Mouse (Mus musculus): ENCODE measurements at regions not wholly inside any gene's neighbourhood (a gene's known extent, or its start where the extent isn't known, plus 50 kb on each side); places are given as distances from the start of the nearest gene placed in this dataset.

DNA sequence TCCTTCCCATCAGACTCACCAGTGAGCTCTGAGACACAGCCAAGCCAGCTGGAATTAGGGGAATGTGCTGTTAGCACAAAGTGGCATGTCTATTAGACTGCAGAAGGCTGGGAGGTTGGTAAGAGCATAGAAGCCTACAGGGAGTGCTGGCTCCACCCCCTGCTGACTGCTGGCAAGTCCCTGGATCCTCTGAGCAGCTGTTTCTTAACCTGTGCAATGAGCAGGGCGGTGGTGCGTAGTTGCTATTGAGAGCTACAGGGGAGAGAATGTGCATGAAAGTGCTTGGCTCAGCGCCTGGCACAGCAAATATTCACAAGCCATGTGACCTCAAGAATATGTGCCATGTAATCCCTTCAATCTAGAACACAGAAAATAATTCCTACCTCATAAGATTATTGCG, 173.5 kb upstream of the Cdyl start:
- Histone ChIP-seq H3K36me3 (ENCODE audit: control insufficient read depth, insufficient read depth, low read length) (no peaks in the 10 kb centered on the region), H3K4me3 (ENCODE audit: insufficient read depth, low read depth, low read length) (no peak overlapping the region), H3K9ac (ENCODE audit: low read depth, low read length) (no peak overlapping the region), H3K79me2 (ENCODE audit: control insufficient read depth, insufficient read depth, low read length) (no peaks in the 10 kb centered on the region), H3K27me3 (ENCODE audit: control insufficient read depth, insufficient read depth, low read length) (no peaks in the 10 kb centered on the region), H3K27ac (replicated peaks; ENCODE audit: insufficient read depth, low read depth, low read length) (no peak overlapping the region), H3K4me1 (ENCODE audit: control insufficient read depth, insufficient read depth, low read length) (no peaks in the 10 kb centered on the region)
- 60% methylated on average over 4 of the region's 4 CpGs for WGBS
- TF ChIP-seq POLR2A (IDR thresholded peaks at IDR 0.05; ENCODE audit: extremely low read depth, insufficient read depth, low read length): no peak
- TF ChIP-seq CTCF (IDR thresholded peaks at IDR 0.05; ENCODE audit: low read depth, low read length): no peak
- peak; percentile 16 for DNase-seq (ENCODE audit: extremely low read depth, low read depth, low spot score)

DNA sequence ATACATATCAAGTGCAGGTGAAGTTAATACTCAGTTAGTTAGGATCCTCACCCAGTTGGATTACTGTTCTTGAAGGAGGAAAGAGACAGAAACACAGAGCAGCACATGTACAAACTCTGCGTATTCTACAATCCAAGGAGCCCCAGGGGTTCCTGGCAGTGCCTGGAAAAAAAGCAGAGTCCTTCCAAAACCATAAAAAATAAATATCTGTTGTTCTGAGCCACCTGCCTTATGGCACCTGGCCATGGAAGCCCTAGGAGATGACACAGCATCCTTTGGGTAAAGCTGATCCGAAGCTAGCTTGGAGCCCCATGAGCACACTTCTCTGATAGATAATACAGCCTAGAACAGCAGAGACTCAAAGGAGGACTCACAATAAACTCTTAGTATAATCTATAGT, 159.9 kb upstream of the Cdyl start:
- Histone ChIP-seq H3K27ac (replicated peaks; ENCODE audit: insufficient read depth, low read depth, low read length) (no peak overlapping the region), H3K4me3 (ENCODE audit: insufficient read depth, low read depth, low read length) (no peak overlapping the region), H3K4me1 (ENCODE audit: control insufficient read depth, insufficient read depth, low read length) (peaks cover 3% of the 10 kb centered on the region; the same call in 1 of the 2 replicates), H3K27me3 (ENCODE audit: control insufficient read depth, insufficient read depth, low read length) (peaks cover 4% of the 10 kb centered on the region), H3K36me3 (ENCODE audit: control insufficient read depth, insufficient read depth, low read length) (no peaks in the 10 kb centered on the region), H3K79me2 (ENCODE audit: control insufficient read depth, insufficient read depth, low read length) (no peaks in the 10 kb centered on the region), H3K9ac (ENCODE audit: low read depth, low read length) (no peak overlapping the region)
- DNase-seq (ENCODE audit: extremely low read depth, low read depth, low spot score): no peak
- TF ChIP-seq CTCF (IDR thresholded peaks at IDR 0.05; ENCODE audit: low read depth, low read length): no peak
- no peak for TF ChIP-seq POLR2A (IDR thresholded peaks at IDR 0.05; ENCODE audit: extremely low read depth, insufficient read depth, low read length)
- 95% methylated on average over 2 of the region's 2 CpGs for WGBS

DNA sequence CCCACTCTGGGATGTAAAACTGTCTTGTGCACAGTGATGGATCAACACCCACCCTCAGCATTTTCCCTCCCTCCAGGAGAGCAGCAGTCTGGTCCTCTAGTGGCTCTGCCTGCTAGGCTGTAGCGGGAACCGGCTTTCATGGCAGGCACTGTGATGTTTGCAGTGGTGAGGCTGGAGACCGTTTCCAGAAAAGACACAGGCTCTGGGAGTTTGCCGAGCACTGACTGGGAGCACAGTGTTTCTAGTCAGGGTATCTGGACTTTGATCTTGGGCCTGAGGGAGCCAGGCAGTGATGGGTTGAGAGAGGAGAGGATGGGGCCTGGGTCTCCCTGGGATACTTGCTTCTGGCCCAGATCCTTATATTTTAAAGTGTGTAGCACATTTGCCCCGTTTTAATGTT, 158.7 kb upstream of the Cdyl start:
- Histone ChIP-seq H3K27ac (replicated peaks; ENCODE audit: insufficient read depth, low read depth, low read length) (no peak overlapping the region), H3K4me1 (ENCODE audit: control insufficient read depth, insufficient read depth, low read length) (peaks cover 3% of the 10 kb centered on the region; the same call in 1 of the 2 replicates), H3K36me3 (ENCODE audit: control insufficient read depth, insufficient read depth, low read length) (no peaks in the 10 kb centered on the region), H3K27me3 (ENCODE audit: control insufficient read depth, insufficient read depth, low read length) (peaks cover 4% of the 10 kb centered on the region), H3K9ac (ENCODE audit: low read depth, low read length) (no peak overlapping the region), H3K79me2 (ENCODE audit: control insufficient read depth, insufficient read depth, low read length) (no peaks in the 10 kb centered on the region), H3K4me3 (ENCODE audit: insufficient read depth, low read depth, low read length) (no peak overlapping the region)
- no peak for TF ChIP-seq POLR2A (IDR thresholded peaks at IDR 0.05; ENCODE audit: extremely low read depth, insufficient read depth, low read length)
- TF ChIP-seq CTCF (IDR thresholded peaks at IDR 0.05; ENCODE audit: low read depth, low read length): no peak
- 61% methylated on average over 5 of the region's 5 CpGs for WGBS
- DNase-seq (ENCODE audit: extremely low read depth, low read depth, low spot score): no peak

DNA sequence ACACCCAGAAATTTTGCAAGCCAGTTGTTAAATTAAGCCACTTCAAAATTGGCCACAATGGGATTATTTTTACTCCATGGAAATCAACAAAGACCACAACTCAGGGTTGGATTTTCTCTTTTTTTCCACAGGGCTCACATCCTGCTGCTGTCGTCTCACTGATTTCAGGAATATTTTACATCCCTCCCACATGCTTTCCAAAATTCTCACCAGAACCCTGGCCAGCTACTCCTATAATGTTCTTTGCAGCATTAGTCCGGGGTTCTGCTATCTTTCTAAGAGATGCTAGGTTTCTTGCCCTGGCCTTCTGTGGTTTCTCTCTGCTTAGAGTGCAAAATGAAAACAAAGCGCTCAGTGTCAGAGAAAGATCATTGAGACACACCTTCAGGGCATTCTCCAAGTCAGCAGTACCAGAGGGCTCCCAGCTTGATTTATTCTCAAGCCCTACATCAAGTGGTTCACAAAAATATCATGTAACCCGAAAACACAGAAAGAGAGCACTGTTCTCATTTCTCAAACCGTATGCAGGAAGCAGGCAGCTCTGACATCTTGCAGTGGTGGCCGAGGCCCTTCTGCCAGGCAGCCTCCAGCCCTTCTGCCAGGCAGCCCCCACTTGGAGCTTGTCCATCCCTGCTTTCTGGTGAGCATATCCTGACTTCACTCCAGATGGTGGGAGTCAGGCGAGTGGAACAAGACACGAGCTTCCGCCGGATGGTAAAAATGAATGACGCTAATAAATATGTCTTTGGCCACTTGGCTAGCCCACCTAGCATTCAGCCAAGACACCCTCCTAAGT, 158.1 kb upstream of the Cdyl start:
- Histone ChIP-seq H3K27me3 (ENCODE audit: control insufficient read depth, insufficient read depth, low read length) (peaks cover 4% of the 10 kb centered on the region), H3K27ac (replicated peaks; ENCODE audit: insufficient read depth, low read depth, low read length) (no peak overlapping the region), H3K4me1 (ENCODE audit: control insufficient read depth, insufficient read depth, low read length) (peaks cover 3% of the 10 kb centered on the region; the same call in 1 of the 2 replicates), H3K36me3 (ENCODE audit: control insufficient read depth, insufficient read depth, low read length) (no peaks in the 10 kb centered on the region), H3K9ac (ENCODE audit: low read depth, low read length) (no peak overlapping the region), H3K79me2 (ENCODE audit: control insufficient read depth, insufficient read depth, low read length) (no peaks in the 10 kb centered on the region), H3K4me3 (ENCODE audit: insufficient read depth, low read depth, low read length) (no peak overlapping the region)
- 84% methylated on average over 11 of the region's 11 CpGs for WGBS
- no peak for DNase-seq (ENCODE audit: extremely low read depth, low read depth, low spot score)
- TF ChIP-seq POLR2A (IDR thresholded peaks at IDR 0.05; ENCODE audit: extremely low read depth, insufficient read depth, low read length) (no peak), CTCF (IDR thresholded peaks at IDR 0.05; ENCODE audit: low read depth, low read length) (no peak)

DNA sequence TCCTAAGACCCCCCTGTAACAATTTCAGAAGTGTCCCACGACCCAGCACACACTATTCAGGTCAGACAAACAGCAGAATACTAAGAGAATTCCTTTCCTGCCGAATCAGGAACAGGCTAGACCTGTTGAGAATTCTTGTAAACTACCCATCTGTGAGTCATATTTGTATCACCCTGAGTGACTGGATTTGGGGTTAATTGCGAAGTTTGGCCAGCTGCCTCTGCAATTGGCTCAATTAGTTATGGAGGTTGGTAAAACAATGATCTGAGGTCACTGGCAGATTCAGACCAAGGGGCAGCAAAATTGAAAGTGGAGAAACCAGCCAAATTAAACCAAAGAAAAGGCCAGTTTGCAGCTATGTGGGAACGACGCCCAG, 157.5 kb upstream of the Cdyl start:
- no peaks in the 10 kb centered on the region for H3K79me2 ChIP-seq (ENCODE audit: control insufficient read depth, insufficient read depth, low read length)
- peaks cover 4% of the 10 kb centered on the region for H3K27me3 ChIP-seq (ENCODE audit: control insufficient read depth, insufficient read depth, low read length)
- no peak overlapping the region for H3K9ac ChIP-seq (ENCODE audit: low read depth, low read length)
- DNase-seq (ENCODE audit: extremely low read depth, low read depth, low spot score): peak; percentile 81
- no peak overlapping the region for H3K27ac ChIP-seq (replicated peaks; ENCODE audit: insufficient read depth, low read depth, low read length)
- H3K4me3 ChIP-seq (ENCODE audit: insufficient read depth, low read depth, low read length): no peak overlapping the region
- no peaks in the 10 kb centered on the region for H3K36me3 ChIP-seq (ENCODE audit: control insufficient read depth, insufficient read depth, low read length)
- TF ChIP-seq POLR2A (IDR thresholded peaks at IDR 0.05; ENCODE audit: extremely low read depth, insufficient read depth, low read length): no peak
- TF ChIP-seq CTCF (IDR thresholded peaks at IDR 0.05; ENCODE audit: low read depth, low read length): no peak
- WGBS: 18% methylated on average over 5 of the region's 5 CpGs
- peaks cover 3% of the 10 kb centered on the region; the same call in 1 of the 2 replicates for H3K4me1 ChIP-seq (ENCODE audit: control insufficient read depth, insufficient read depth, low read length)

DNA sequence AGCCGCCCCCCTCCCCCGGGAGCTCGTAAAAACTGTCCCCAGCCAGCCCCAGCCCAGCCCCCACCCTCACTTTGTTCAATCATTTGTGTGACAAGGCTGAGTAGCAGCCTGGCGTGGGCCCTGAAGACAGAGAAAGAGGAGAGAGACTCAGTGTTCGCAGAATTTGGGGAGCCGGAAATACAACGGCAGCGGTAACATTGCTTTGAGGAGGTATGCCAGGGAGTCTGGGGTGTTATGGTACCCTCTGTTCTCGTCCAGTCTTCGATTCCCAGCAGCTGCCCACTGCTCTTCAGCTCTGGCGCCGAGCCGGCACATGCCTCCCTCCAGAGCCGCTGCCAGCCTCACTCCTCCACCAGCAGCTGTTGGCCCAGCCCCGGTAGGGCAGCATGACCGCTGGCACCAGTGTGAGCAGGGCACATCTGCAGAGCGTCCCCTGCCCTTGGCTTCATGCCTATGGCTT, 156.2 kb upstream of the Cdyl start:
- Histone ChIP-seq H3K27me3 (ENCODE audit: control insufficient read depth, insufficient read depth, low read length) (peaks cover 4% of the 10 kb centered on the region), H3K79me2 (ENCODE audit: control insufficient read depth, insufficient read depth, low read length) (no peaks in the 10 kb centered on the region), H3K27ac (replicated peaks; ENCODE audit: insufficient read depth, low read depth, low read length) (no peak overlapping the region), H3K36me3 (ENCODE audit: control insufficient read depth, insufficient read depth, low read length) (no peaks in the 10 kb centered on the region), H3K9ac (ENCODE audit: low read depth, low read length) (no peak overlapping the region), H3K4me3 (ENCODE audit: insufficient read depth, low read depth, low read length) (no peak overlapping the region), H3K4me1 (ENCODE audit: control insufficient read depth, insufficient read depth, low read length) (peaks cover 3% of the 10 kb centered on the region; the same call in 1 of the 2 replicates)
- 64% methylated on average over 17 of the region's 17 CpGs for WGBS
- TF ChIP-seq POLR2A (IDR thresholded peaks at IDR 0.05; ENCODE audit: extremely low read depth, insufficient read depth, low read length): no peak
- TF ChIP-seq CTCF (IDR thresholded peaks at IDR 0.05; ENCODE audit: low read depth, low read length): no peak
- DNase-seq (ENCODE audit: extremely low read depth, low read depth, low spot score): peak; percentile 66
